Mouse (Mus musculus) embryo, embryonic 11.5 days (tissue): ENCODE data around the gene Cpeb3.

ENCODE experiments used
- DNase-seq: peaks from one replicate; pipeline ENCODE4 v3.0.0-alpha.2; 2012; ENCODE audit warnings: low read depth, low spot score

Cpeb3 gene

GRCm38 (mm10) chr19:37032364-37032763 lies 176.0 kb downstream of the Cpeb3 start:
- DNase-seq = no peak

DNA sequence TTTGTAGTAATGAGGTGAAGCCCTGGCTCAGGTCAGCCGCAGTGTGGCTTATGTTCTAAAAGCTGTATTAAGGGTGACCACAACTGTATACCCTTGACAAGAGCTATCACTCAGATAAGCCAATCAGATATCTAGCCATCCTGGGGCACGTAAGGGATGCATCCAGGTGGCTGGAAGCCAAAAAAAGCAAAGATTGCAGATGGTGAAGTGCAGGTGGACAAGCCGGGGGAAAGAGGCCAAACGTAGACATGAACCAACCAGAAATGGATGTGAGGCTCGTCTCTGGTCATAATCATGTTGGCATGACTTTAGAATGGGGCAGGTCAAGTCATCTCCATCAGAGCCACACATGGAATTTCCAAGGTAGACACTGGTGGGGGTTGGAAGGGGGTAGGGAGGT lies 177.0 kb downstream of the Cpeb3 start:
- no peak for DNase-seq

DNA sequence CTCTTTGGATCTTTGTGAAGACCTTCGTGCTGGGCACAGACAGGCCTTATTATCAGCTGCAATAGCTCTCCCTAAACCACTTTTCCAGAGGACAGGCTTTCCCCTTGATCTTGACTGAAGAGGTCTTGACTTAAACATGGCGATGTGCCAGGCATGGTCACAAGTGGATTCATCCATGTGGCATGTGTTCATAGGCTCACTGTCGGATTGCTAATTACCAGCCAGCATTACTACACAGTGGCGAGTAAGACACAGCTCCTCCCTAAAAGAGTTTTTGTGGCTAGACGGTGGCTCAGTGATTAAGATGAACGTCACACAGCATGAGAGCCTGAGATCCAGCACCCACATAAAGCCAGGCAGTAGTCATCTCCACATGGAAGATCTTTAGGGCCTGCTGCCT lies 178.6 kb downstream of the Cpeb3 start:
- DNase-seq = no peak

GRCm38 (mm10) chr19:37026408-37026807 lies 182.0 kb downstream of the Cpeb3 start:
- DNase-seq = no peak

- DNase-seq = no peak
Measured at GRCm38 (mm10) chr19:37025839-37026319, 182.5 kb downstream of the Cpeb3 start.

DNA sequence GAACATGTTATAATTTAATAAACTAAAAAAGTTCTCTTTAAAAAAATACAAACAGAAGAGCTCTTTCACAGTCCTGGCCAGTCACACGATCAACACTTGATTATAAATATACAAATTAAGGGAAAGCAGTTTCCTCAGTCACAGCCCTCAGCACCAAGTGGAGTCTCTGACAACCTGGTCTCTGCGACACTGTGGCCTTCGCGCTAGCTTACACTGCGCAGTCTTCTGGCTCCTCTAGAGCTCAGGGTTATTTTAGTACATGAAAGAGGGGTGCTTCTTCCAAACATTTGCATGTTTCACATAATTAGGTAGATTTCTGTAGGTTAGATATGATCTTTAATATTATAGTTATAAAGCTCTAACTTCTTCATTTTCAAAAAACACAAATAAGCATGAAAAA lies 186.3 kb downstream of the Cpeb3 start:
- DNase-seq = no peak

DNA sequence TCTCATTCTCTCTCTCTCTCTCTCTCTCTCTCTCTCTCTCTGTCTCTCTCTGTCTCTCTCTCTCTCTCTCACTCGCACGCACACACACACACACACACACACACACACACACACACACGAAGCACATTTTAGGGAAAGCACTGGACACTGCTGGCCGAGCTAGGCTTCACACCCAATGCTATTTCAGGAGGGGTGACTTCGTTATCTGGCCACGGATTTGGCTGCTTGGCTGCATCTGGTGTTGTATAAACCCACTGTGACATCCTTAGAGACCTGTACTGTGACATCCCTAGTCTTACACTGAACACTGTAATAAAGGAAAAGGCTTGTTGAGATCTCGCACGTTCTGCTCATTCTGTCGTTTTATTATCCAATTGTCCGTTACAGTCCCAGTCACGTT lies 187.4 kb downstream of the Cpeb3 start:
- DNase-seq = no peak

GRCm38 (mm10) chr19:37020531-37020930 lies 187.9 kb downstream of the Cpeb3 start:
- DNase-seq = no peak

DNA sequence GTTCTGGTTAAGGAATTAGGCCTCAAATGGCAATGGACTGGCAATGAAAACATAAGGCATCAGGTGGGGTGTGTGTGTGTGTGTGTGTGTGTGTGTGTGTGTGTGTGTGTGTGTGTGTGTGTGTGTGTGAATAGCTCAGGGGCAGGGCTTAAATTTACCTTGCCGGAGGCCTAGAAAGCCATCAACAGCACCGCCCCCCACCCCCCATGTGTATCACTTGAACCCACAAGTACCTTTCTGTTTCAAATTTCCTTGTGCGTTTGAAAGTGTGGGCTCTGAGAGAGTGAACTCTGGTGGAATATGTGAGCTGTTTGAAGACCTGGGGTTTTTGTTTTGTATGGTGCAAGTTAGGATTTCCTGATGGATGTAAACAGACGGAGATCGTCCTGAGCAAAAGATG lies 189.5 kb downstream of the Cpeb3 start:
- DNase-seq = no peak

- DNase-seq = peak; percentile 72
Measured at GRCm38 (mm10) chr19:37018411-37018810, 190.0 kb downstream of the Cpeb3 start.

DNA sequence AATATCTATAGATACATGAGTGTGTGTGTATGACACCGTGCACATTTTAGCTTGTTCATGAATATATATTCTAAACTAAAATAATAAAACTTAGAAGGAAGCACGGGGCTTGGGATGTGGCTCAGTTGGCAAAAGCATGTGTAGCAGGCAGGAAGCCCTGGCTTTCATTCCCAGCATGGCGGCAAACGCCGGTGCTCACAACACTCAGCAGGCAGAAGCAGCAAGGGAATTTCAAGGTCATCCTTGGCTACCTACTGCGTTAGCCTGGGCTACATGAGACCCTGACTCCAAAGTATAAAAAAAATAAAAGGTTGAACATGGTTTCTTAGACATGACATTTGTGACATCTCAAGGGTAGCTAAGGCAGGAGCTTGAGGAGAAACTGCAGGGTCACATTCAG lies 191.5 kb downstream of the Cpeb3 start:
- DNase-seq = no peak

GRCm38 (mm10) chr19:37014173-37014939 lies 194.0 kb downstream of the Cpeb3 start:
- no peak for DNase-seq

- DNase-seq = no peak
Measured at GRCm38 (mm10) chr19:37013461-37013860, 194.9 kb downstream of the Cpeb3 start.

GRCm38 (mm10) chr19:37009878-37010281 lies 198.5 kb downstream of the Cpeb3 start:
- DNase-seq = no peak

DNA sequence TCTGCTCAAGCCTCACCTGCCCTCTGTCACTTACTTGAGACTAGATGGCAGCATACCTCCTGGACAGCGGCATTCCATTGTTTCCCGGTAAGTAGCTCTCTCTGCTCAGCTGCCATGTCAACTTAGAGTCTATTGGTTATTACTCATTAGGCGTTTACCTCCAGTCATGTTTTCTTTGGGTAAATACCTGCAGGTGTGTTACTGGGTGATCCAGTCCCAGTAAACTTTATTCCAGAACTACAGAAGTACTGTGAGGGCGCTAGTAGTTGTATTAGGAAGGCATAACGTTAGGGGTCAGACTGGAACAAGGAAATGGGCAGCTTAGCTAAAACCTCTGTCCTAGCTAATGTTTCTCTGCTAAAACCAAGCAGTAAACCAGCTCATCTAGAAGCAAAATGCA lies 203.8 kb downstream of the Cpeb3 start:
- no peak for DNase-seq
